Mouse (Mus musculus) bone marrow, adult 2 months (tissue): ENCODE results near the gene Pip5k1a. TPM values are rescaled to one million over a fixed set of nuclear protein-coding genes. Genes with fewer than 3 reads are reported as not detected.

Experiments
- H3K27ac ChIP-seq: fragments of 200-500 bp; 2 replicates; pipeline ENCODE4 v1.5.1; 2012; ENCODE audit warnings: low read depth, mild to moderate bottlenecking, control low read depth, inconsistent platforms, low read length; ENCODE audit not compliant: control insufficient read depth, poor library complexity, insufficient read depth
- H3K4me1 ChIP-seq: fragments of 200-500 bp; 2 replicates; pipeline ENCODE4 v1.6.1; 2011; ENCODE audit warnings: low read length; ENCODE audit not compliant: control insufficient read depth, insufficient read depth
- H3K4me3 ChIP-seq: fragments of 200-500 bp; replicated peaks from 2 replicates; pipeline ENCODE3; 2011; ENCODE audit warnings: mild to moderate bottlenecking, low read depth, low read length, control low read depth; ENCODE audit not compliant: control insufficient read depth
- CTCF ChIP-seq: fragments of 200-500 bp; IDR thresholded peaks from 2 replicates; pipeline ENCODE4 v1.5.1; 2011; ENCODE audit warnings: low read length, control low read depth; ENCODE audit not compliant: control insufficient read depth, insufficient read depth
- POLR2A ChIP-seq: fragments of 200-500 bp; IDR thresholded peaks from 2 replicates; pipeline ENCODE4 v1.6.1; 2011; ENCODE audit warnings: low read depth, mild to moderate bottlenecking, control low read depth, low read length, borderline replicate concordance; ENCODE audit not compliant: control insufficient read depth
- WGBS: fragments of 180-500 bp; shearing (Covaris S2); methylation state at CpG from one replicate; pipeline ENCODE4 v1.1.7; 2018; 5-methylcytosine and 5-hydroxymethylcytosine counted together
- polyA plus RNA-seq: library from polyadenylated mRNA; stranded (reverse); fragments of >200 nt; gene quantifications from 2 replicates; pipeline ENCODE4 v1.2.4, GENCODE M21; 2011; ENCODE audit warnings: low replicate concordance; ENCODE audit not compliant: missing spikeins, insufficient read depth, insufficient read length

Gene Pip5k1a
- polyA plus RNA-seq, 1 experiment, result 38.8 TPM

DNA sequence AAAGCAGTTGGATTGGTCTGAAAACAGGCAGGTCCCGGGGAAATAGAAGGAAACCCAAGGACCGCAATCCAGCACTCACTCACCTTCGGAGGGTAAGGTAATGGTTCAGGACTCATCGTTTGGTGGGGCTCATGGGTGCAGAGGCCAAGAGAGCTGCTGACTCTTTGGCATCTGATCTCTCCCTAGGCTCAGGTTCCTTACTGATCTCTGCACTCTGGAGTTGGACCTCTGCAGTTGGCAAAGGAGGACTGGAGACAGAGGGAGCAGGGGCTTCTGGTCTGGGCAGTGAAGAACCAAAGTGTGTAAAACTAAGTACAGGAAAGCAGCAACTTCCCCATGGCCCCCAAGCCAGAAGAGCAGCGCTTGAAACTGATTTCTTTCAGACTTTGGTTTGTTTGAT is 23.4 kb upstream of the Pip5k1a start:
- Histone ChIP-seq H3K4me3 (no peak overlapping the region), H3K4me1 (peaks cover 2% of the 10 kb centered on the region), H3K27ac (no peak overlapping the region)
- no peak for TF ChIP-seq POLR2A
- no peak for TF ChIP-seq CTCF
- WGBS, result 88% methylated on average over 5 of the region's 5 CpGs

DNA sequence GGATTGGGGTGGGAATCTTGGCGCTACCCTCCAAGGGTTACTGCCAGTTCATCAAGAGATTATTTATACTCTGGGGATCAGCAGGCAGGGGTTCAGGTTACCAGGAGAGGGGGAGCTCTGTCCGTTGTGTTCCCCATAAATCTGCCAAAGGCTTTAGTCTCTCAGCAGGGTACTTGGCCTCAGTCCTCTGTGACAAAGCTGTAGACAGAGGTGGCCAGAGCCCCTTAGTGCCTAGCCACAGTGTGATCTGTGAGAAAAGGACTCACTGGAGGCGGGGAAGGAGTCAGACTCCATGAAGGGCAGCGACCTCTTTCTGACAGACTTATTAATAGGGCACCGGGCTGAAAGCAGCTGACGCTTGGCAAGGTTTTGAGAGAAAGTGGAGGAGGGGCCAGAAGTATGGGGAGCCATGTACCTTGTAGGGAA is 22.5 kb upstream of the Pip5k1a start:
- WGBS, result 86% methylated on average over 6 of the region's 6 CpGs
- Histone ChIP-seq H3K27ac (no peak overlapping the region), H3K4me3 (no peak overlapping the region), H3K4me1 (peaks cover 2% of the 10 kb centered on the region)
- TF ChIP-seq POLR2A (no peak), CTCF (no peak)

DNA sequence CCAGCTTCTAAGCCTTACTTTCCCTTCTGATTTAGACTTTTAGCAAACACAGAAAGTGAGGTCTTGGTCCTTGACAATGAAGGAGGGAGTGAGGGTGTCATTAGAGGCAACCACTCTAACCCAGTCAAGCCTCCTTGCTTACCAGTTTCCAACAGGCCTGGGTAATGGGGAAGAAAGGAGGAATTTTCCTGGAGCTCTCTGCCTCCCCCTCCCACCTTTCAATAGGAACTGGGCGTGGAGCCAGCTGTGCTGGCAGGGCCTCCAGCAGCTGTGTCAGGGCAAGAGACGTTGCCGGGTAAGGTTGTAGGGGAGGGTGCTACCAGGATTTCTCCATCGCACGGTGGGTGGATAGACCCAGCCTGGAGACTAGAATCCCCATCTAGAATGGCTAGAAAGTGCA is 18.2 kb upstream of the Pip5k1a start:
- WGBS, result 27% methylated on average over 5 of the region's 5 CpGs
- Histone ChIP-seq H3K4me1 (no peaks in the 10 kb centered on the region), H3K4me3 (no peak overlapping the region), H3K27ac (no peak overlapping the region)
- TF ChIP-seq CTCF, result no peak
- TF ChIP-seq POLR2A, result no peak

GRCm38 (mm10) chr3:95124246-95124645 is 17.5 kb upstream of the Pip5k1a start, which contains the start of gene Tmod4:
Gene Tmod4, plus strand, starts transcription at chr3:95124476.
- Histone ChIP-seq H3K4me1 (no peaks in the 10 kb centered on the region), H3K4me3 (no peak within 1 kb of the TSS), H3K27ac (no peak within 1 kb of the TSS)
- WGBS, result 67% methylated on average over 6 of the region's 6 CpGs
- TF ChIP-seq POLR2A (no peak), CTCF (peak; percentile 49)

DNA sequence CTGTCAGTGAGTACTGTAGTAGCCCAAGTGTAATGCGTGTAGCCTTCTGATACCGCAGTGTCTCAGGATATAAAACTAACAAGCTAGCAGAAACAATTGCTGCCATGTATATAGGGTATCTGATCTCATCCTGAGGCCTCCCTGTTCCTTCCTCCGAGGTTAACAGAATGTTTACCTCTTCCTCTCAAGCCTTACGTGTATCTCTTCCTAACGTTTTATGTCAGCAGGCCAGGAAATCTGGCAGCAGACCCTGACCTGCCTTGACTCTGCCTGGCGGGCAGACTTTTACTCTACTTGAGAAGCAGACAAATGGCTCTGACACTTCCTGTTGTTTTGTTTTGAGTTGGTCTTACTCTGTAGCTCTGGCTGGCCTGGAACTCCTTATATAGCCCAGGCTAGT is 14.8 kb upstream of the Pip5k1a start:
- H3K27ac ChIP-seq, result no peak overlapping the region
- TF ChIP-seq POLR2A (no peak), CTCF (no peak)
- no peaks in the 10 kb centered on the region for H3K4me1 ChIP-seq
- H3K4me3 ChIP-seq, result no peak overlapping the region
- WGBS, result 66% methylated on average over 6 of the region's 6 CpGs

- no peak for TF ChIP-seq CTCF
- TF ChIP-seq POLR2A, result no peak
- no peak overlapping the region for H3K27ac ChIP-seq
- H3K4me3 ChIP-seq, result no peak overlapping the region
- 88% methylated on average over 2 of the region's 2 CpGs for WGBS
- H3K4me1 ChIP-seq, result peaks cover 1% of the 10 kb centered on the region; the same call in 1 of the 2 replicates
These were observed 11.0 kb upstream of the Pip5k1a start for GRCm38 (mm10) chr3:95117751-95118150.

DNA sequence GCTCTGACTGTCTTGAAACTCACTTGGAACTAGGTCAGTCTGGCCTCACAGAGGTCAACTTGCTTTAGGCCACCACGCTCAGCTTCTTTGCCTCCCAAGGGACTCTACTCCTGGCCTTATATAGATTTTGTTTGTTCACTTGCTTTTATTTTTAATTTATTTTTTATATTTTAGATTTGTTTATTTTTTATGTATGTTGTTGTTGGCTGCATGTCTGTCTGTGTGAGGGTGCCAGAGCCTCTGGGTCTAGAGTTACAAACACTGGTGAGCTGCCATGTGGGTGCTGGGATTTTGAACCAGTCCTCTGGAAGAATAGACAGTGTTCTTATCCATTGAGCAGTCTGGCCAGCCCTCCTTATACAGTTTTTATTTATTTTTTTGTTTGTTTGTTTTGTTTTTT is 6.0 kb upstream of the Pip5k1a start:
- H3K4me3 ChIP-seq, result no peak overlapping the region
- H3K27ac ChIP-seq, result no peak overlapping the region
- H3K4me1 ChIP-seq, result peaks cover 1% of the 10 kb centered on the region; the same call in 1 of the 2 replicates
- 98% methylated on average over 1 of the region's 1 CpGs for WGBS
- TF ChIP-seq CTCF (no peak), POLR2A (no peak)

GRCm38 (mm10) chr3:95110911-95111726 is 4.4 kb upstream of the Pip5k1a start, which contains the start of gene Vps72:
Gene Vps72, plus strand, starts transcription at chr3:95111022.
- Histone ChIP-seq H3K4me3 (peak within 1 kb of the TSS; percentile 99), H3K4me1 (peaks cover 1% of the 10 kb centered on the region; the same call in 1 of the 2 replicates), H3K27ac (peak within 1 kb of the TSS; percentile 91)
- WGBS, result 1% methylated on average over 54 of the region's 54 CpGs
- TF ChIP-seq POLR2A (peak; percentile 67; the same call in 1 of the 2 replicates), CTCF (no peak)
